Mouse (Mus musculus): ENCODE data around the gene Nenf. TPM values are rescaled to one million over a fixed set of nuclear protein-coding genes. Genes with fewer than 3 reads are reported as not detected.

The Nenf gene
- total RNA-seq, 2 experiments from 2014 or later, result 71.3 to 76.4 TPM

DNA sequence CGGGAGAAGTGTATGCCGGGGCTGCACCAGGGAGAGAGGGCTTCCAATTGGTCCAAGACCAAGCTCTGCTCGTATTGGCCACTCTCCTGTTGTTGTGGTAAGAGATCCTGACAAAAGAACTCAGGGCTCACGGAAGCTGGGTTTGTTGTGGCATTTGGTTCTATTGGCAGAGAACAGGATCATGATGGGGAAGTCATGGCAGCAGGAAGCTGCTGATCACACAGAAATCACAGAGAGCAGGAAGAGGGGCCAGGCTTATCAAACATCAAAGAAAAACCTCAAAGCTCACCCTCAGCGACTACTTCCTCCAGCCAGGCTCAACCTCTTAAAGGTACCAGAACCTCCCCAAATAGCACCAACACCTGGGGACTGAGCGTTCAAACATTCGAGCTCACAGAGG lies 58.9 kb downstream of the Nenf start:
- no peak for DNase-seq (ENCODE audit: extremely low spot score in 1 of 2, low spot score in 2 of 2)
- TF ChIP-seq CTCF (IDR thresholded peaks at IDR 0.05), result no peak
- intact Hi-C loops (cut with DNase I), result no loop called here
- Histone ChIP-seq H3K27ac (no peak overlapping the region), H3K4me3 (no peak overlapping the region)

DNA sequence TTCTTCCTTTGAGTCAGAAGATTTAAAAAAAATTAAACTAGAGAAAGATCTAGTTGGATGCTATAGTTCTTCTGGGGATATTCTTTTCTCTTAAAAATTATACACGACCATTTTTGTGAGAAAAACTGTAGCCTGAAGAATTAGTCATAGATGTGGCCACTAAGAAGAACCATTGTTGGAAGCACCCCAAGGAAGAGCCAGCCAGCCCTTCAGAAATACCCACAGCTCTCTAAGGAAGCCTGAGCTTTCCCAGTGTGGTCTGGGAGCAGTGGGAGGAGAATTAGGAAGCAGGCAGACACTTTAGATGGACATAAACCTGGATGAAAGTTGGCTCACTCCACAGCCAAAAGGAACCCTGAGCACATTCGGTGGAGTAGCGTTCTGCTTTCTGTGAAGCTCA lies 59.5 kb downstream of the Nenf start:
- TF ChIP-seq CTCF (IDR thresholded peaks at IDR 0.05), result no peak
- intact Hi-C loops (cut with DNase I), result no loop called here
- no peak overlapping the region for H3K27ac ChIP-seq
- no peak for DNase-seq (ENCODE audit: extremely low spot score in 1 of 2, low spot score in 2 of 2)
- H3K4me3 ChIP-seq, result no peak overlapping the region

DNA sequence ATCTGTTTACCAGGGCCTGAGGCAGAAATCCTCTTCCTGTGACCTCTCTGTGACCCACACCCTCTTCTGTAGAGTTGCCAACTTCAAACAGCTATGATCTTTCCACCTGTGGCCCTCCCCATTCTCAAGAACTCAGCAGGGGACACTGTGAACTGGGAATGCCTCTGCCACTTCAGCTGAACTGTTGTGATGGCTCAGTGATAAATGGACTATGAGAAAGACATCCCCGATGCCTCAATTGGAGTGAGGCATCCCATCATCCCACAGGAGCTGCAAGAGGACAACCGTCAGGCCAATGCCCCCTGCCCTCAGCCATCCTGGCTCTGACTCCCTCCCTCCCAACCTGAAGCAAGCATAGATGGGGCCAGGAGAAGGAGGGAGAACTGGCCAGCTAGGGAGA lies 60.0 kb downstream of the Nenf start:
- intact Hi-C loops (cut with DNase I), result no loop called here
- Histone ChIP-seq H3K4me3 (no peak overlapping the region), H3K27ac (no peak overlapping the region)
- no peak for TF ChIP-seq CTCF (IDR thresholded peaks at IDR 0.05)
- DNase-seq (ENCODE audit: extremely low spot score in 1 of 2, low spot score in 2 of 2), result no peak

DNA sequence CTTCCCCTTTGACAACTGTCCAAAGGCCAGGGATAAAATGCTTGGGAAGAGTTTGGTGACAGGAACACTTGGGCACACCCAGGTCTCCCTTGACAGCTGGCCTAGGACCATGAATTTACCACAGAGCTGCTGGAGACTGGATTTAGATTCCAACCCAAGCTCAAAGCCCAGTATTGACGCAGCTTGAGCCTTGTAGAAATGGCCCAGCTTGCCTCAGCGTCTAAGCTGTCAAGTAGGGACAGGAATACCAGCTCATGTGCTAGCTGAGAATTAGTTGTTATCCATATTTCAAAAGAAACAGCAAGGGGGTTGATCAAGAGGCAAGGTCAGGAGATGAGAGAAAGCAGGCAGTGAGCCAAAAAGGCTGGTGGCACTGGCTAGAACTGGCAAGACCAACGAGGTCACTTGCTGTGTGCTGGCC lies 60.6 kb downstream of the Nenf start:
- Histone ChIP-seq H3K4me3 (no peak overlapping the region), H3K27ac (no peak overlapping the region)
- DNase-seq (ENCODE audit: extremely low spot score in 1 of 2, low spot score in 2 of 2), result no peak
- intact Hi-C loops (cut with DNase I), result no loop called here
- no peak for TF ChIP-seq CTCF (IDR thresholded peaks at IDR 0.05)

Other genes starting within 250 kb of the Nenf start
- 1 to 10 TPM; 1.6 to 1.8 TPM for gene Batf3, start 220.3 kb downstream of the Nenf start, total RNA-seq (2021)
- gene Fam71a, start 153.4 kb downstream of the Nenf start, total RNA-seq (2021), result not detected
- 1 to 10 TPM in 1 of 2 experiments, under 1 TPM in 1; 0.48 to 2.4 TPM for gene Atf3, start 100.2 kb downstream of the Nenf start, total RNA-seq (2021)
- 1 to 10 TPM; 9.3 to 9.4 TPM for gene Tmem206, start 7.7 kb upstream of the Nenf start, total RNA-seq (2021)
- 10 to 100 TPM; 91.8 to 94.5 TPM for gene Ppp2r5a, start 85.1 kb upstream of the Nenf start, total RNA-seq (2021)

All from left cerebral cortex, adult 2 months (tissue).